Mouse (Mus musculus) heart, adult 10 weeks (tissue): ENCODE data around the gene Tex13c2. TPM values are rescaled to one million over a fixed set of nuclear protein-coding genes. Genes with fewer than 3 reads are reported as not detected.

Experiments
- polyA plus RNA-seq: library from polyadenylated mRNA; stranded (reverse); fragments of 350-450 nt; fragmentation: Illumina TruSeq; extraction: RNeasy Lipid Tissue Mini Kit (QIAGEN cat#74804); gene quantifications from one replicate; pipeline ENCODE4 v1.2.3, GENCODE M21; 2014; ENCODE audit warnings: low read depth, low replicate concordance

Tex13c2 gene
- polyA plus RNA-seq, result not detected

GRCm38 (mm10) chrX:42489446-42489845, at the start of gene Tex13c2:
Gene Tex13c2 (plus strand): TSS chrX:42489691.

GRCm38 (mm10) chrX:42502291-42503043, 13.0 kb downstream of the Tex13c2 start, which contains the start of gene Sh2d1a:
Gene Sh2d1a (plus strand): TSS chrX:42502453.

Other genes with a start within 250 kb of the Tex13c2 start
- gene Sh2d1a, start 12.8 kb downstream of the Tex13c2 start, polyA plus RNA-seq, result not detected